Mouse (Mus musculus): ENCODE measurements at regions not wholly inside any gene's neighbourhood (a gene's known extent, or its start where the extent isn't known, plus 50 kb on each side); places are given as distances from the start of the nearest gene placed in this dataset.

DNA sequence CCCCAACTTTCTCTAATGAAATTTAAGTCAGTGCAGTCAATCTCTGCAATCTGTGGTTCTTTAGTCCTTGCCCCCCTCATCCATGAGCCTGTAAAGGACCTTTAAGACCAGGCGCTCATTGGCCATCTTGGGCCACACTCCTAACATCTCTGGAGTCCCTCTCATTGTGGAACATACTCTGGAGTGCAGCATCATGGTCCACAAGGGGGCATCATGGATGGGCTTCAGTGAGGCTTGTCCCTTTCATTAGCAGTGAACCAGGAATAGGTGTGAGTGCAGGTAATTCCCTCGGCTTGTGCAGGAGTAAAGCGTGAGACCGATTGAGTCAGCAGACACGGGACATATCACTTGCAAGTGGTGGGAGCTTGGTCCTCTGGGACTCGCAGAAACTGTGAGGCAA is 137.7 kb downstream of the Sall1 start:
- no peak for TF ChIP-seq CTCF (IDR thresholded peaks at IDR 0.05)
- in situ Hi-C loops (cut with MboI; ENCODE audit: low pct_unique_long_range_greater_than_20kb): no loop called here
- CTCF ChIA-PET: interaction anchor here (1.1 kb wide), 1 partner anchor 19 kb away, joined by 3 read pairs; no protein-coding TSS in a partner anchor

GRCm38 (mm10) chr8:88903094-88903493 is 140.9 kb downstream of the Sall1 start:
- CTCF ChIA-PET: no interaction called here
- no peak for TF ChIP-seq CTCF (IDR thresholded peaks at IDR 0.05)
- POLR2A ChIA-PET: no interaction called here
- DNase-seq (ENCODE audit: low read depth, low spot score): no peak
- in situ Hi-C loops (cut with MboI; ENCODE audit: low pct_unique_long_range_greater_than_20kb): no loop called here
- H3K27me3 ChIP-seq: peaks cover 14% of the 10 kb centered on the region
- no peak for ATAC-seq

More for the DNA sequence above, 137.7 kb downstream of the Sall1 start:
- POLR2A ChIA-PET: interaction anchor here (1.0 kb wide), 1 partner anchor 28 kb away, joined by 3 read pairs; no protein-coding TSS in a partner anchor
- H3K27me3 ChIP-seq: peaks cover 16% of the 10 kb centered on the region
- ATAC-seq (no peak), DNase-seq (ENCODE audit: low read depth, low spot score) (no peak)

DNA sequence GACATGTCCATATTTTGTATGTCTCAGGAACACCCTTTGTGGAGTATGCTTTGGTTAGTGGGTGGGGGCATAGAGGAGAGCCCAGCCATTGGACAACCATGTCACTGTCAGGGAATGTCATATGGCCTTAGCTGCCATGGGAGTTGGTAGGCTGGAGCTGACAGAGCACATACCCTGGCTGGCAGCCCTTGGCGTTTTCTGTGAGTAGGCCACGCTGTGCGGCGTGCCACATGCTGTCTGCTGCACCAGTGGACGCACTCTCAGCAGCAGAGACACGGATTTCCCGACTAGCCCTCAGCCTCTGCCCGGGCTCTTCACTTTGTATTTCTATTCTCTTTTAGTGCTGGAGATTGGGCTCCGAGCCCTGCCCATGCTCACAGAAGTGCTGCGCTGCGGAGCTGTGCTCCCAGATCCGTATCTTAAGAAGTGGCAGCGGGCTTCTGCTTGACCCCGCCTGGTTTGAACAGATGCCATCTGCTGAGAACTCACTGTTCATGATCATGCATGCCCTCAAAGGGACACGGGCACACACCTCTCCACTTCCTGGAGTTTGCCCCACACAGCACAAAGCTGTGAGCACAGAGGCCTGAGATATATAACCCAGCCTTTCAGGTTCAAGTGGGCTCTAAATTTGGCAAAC is 160.1 kb downstream of the Sall1 start:
- peaks cover 20% of the 10 kb centered on the region for H3K27me3 ChIP-seq
- DNase-seq (ENCODE audit: low read depth, low spot score) (no peak), ATAC-seq (no peak)
- no peak for TF ChIP-seq CTCF (IDR thresholded peaks at IDR 0.05)
- ChIA-PET POLR2A (no interaction called here), CTCF (no interaction called here)
- in situ Hi-C loops (cut with MboI; ENCODE audit: low pct_unique_long_range_greater_than_20kb): no loop called here

DNA sequence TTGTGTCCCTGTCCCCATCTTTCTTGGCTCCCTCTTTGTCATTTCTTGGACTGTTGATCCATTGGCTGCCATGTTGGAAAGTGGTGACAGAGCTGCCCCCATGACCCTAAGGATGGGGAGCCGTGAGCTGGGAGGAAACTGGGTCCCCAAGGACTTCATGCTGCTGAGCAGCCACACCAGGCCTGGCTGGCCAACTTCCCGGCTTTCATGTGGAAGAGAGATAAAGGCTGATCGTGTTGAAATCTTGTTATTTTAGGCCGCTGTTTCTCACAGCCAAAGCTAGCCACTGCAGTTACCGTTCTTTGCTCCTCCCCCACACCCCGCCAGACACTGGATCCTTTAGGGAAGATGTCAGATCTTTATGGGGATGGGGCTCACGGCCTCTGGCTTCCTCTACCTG is 164.1 kb downstream of the Sall1 start:
- ATAC-seq (no peak), DNase-seq (ENCODE audit: low read depth, low spot score) (no peak)
- TF ChIP-seq CTCF (IDR thresholded peaks at IDR 0.05): no peak
- ChIA-PET CTCF (no interaction called here), POLR2A (no interaction called here)
- H3K27me3 ChIP-seq: peaks cover 32% of the 10 kb centered on the region
- in situ Hi-C loops (cut with MboI; ENCODE audit: low pct_unique_long_range_greater_than_20kb): no loop called here

GRCm38 (mm10) chr8:88877921-88878320 is 166.0 kb downstream of the Sall1 start:
- ATAC-seq (no peak), DNase-seq (ENCODE audit: low read depth, low spot score) (no peak)
- no peak for TF ChIP-seq CTCF (IDR thresholded peaks at IDR 0.05)
- H3K27me3 ChIP-seq: peaks cover 32% of the 10 kb centered on the region
- POLR2A ChIA-PET: no interaction called here
- in situ Hi-C loops (cut with MboI; ENCODE audit: low pct_unique_long_range_greater_than_20kb): no loop called here
- CTCF ChIA-PET: no interaction called here

GRCm38 (mm10) chr8:88862846-88863455 is 166.1 kb downstream of the Cyld start:
- CTCF ChIA-PET: no interaction called here
- H3K27me3 ChIP-seq: no peaks in the 10 kb centered on the region
- in situ Hi-C loops (cut with MboI; ENCODE audit: low pct_unique_long_range_greater_than_20kb): no loop called here
- no peak for TF ChIP-seq CTCF (IDR thresholded peaks at IDR 0.05)
- POLR2A ChIA-PET: no interaction called here
- peak; percentile 19 for ATAC-seq
- no peak for DNase-seq (ENCODE audit: low read depth, low spot score)

- ATAC-seq (no peak), DNase-seq (ENCODE audit: low read depth, low spot score) (no peak)
- in situ Hi-C loops (cut with MboI; ENCODE audit: low pct_unique_long_range_greater_than_20kb): no loop called here
- no peak for TF ChIP-seq CTCF (IDR thresholded peaks at IDR 0.05)
- peaks cover 13% of the 10 kb centered on the region for H3K27me3 ChIP-seq
- POLR2A ChIA-PET: no interaction called here
- CTCF ChIA-PET: no interaction called here
Measured at GRCm38 (mm10) chr8:88857216-88857615, 160.4 kb downstream of the Cyld start.

GRCm38 (mm10) chr8:88853200-88853599 is 156.4 kb downstream of the Cyld start:
- in situ Hi-C loops (cut with MboI; ENCODE audit: low pct_unique_long_range_greater_than_20kb): no loop called here
- DNase-seq (ENCODE audit: low read depth, low spot score) (no peak), ATAC-seq (no peak)
- CTCF ChIA-PET: no interaction called here
- no peak for TF ChIP-seq CTCF (IDR thresholded peaks at IDR 0.05)
- peaks cover 19% of the 10 kb centered on the region for H3K27me3 ChIP-seq
- POLR2A ChIA-PET: no interaction called here

- TF ChIP-seq CTCF (IDR thresholded peaks at IDR 0.05): no peak
- ChIA-PET POLR2A (no interaction called here), CTCF (no interaction called here)
- ATAC-seq (no peak), DNase-seq (ENCODE audit: low read depth, low spot score) (no peak)
- H3K27me3 ChIP-seq: peaks cover 9% of the 10 kb centered on the region
- in situ Hi-C loops (cut with MboI; ENCODE audit: low pct_unique_long_range_greater_than_20kb): no loop called here
Measured at GRCm38 (mm10) chr8:88845916-88846315, 149.1 kb downstream of the Cyld start.

DNA sequence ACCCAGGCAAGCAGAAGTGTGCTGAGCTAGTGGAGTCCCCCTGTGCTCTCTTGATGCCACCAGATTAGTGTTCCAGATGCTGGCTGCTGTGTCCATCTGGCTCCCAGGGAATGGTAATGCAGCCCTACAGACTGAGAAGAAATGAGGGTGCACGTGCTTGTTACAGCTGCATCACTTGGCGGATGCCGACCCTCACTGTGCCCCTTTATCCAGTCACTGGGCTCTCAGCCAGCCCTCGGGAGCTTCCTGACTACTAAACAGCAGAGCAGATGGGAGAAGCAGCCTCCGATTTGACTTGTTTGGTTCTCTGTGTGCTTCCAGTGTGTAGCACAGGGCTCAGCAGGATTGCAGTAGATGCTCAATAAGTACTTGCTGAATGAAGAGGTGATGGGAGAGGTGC is 147.5 kb downstream of the Cyld start:
- ATAC-seq (no peak), DNase-seq (ENCODE audit: low read depth, low spot score) (no peak)
- CTCF ChIA-PET: interaction anchor here (1.6 kb wide), 1 partner anchor 10 kb away, joined by 3 read pairs; no protein-coding TSS in a partner anchor
- no peak for TF ChIP-seq CTCF (IDR thresholded peaks at IDR 0.05)
- in situ Hi-C loops (cut with MboI; ENCODE audit: low pct_unique_long_range_greater_than_20kb): no loop called here
- POLR2A ChIA-PET: no interaction called here
- H3K27me3 ChIP-seq: peaks cover 9% of the 10 kb centered on the region

GRCm38 (mm10) chr8:88842451-88842850 is 145.6 kb downstream of the Cyld start:
- no peak for TF ChIP-seq CTCF (IDR thresholded peaks at IDR 0.05)
- in situ Hi-C loops (cut with MboI; ENCODE audit: low pct_unique_long_range_greater_than_20kb): no loop called here
- ATAC-seq (no peak), DNase-seq (ENCODE audit: low read depth, low spot score) (no peak)
- ChIA-PET POLR2A (no interaction called here), CTCF (no interaction called here)
- H3K27me3 ChIP-seq: peaks cover 9% of the 10 kb centered on the region

DNA sequence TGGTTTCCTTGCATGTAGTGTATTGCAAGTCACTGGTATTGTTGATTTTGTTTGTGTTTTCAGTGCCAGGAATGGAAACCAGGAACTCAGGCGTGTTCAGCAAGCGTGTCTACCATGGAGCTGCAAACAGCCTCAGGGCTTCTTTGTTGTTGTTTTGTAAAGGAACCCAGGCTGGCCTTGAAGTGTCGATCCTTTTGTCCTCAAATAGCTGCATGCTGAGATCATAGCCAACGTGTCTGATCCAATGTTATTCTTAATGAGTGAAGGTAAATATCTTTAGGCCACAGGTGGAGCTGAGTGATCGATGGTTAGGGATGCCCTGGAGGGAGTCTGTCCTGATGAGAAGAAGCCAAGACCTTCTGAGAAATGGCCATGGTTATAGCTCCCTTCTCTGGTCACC is 143.3 kb downstream of the Cyld start:
- ATAC-seq: no peak
- ChIA-PET CTCF (no interaction called here), POLR2A (no interaction called here)
- in situ Hi-C loops (cut with MboI; ENCODE audit: low pct_unique_long_range_greater_than_20kb): no loop called here
- H3K27me3 ChIP-seq: no peaks in the 10 kb centered on the region
- TF ChIP-seq CTCF (IDR thresholded peaks at IDR 0.05): no peak
- no peak for DNase-seq (ENCODE audit: low read depth, low spot score)
